Mouse (Mus musculus) hindbrain, embryonic 16.5 days (tissue): ENCODE results near the gene Olfr424. TPM values are rescaled to one million over a fixed set of nuclear protein-coding genes. Genes with fewer than 3 reads are reported as not detected.

Experiments
- ATAC-seq: fragments of 200-750 bp; cut with Nextera tagmentation; 2 replicates; pipeline ENCODE4 v1.8.0; 2017; ENCODE audit warnings: moderate TSS enrichment, moderate library complexity
- H3K27ac ChIP-seq: fragments of 300-500 bp; sonication (generic); 2 replicates; pipeline ENCODE4 v1.5.1; 2014; ENCODE audit warnings: low read depth, mild to moderate bottlenecking, control low read depth, low read length, moderate library complexity
- H3K27me3 ChIP-seq: fragments of 300-500 bp; sonication (generic); replicated peaks from 2 replicates; pipeline ENCODE4 v1.6.1; 2014; ENCODE audit warnings: low read length; ENCODE audit not compliant: control insufficient read depth, insufficient read depth
- H3K36me3 ChIP-seq: fragments of 300-500 bp; sonication (generic); 2 replicates; pipeline ENCODE4 v1.6.1; 2014; ENCODE audit warnings: mild to moderate bottlenecking, low read length, moderate library complexity, mixed read lengths; ENCODE audit not compliant: control insufficient read depth, insufficient read depth
- H3K4me1 ChIP-seq: fragments of 300-500 bp; sonication (generic); 2 replicates; pipeline ENCODE4 v1.6.1; 2014; ENCODE audit warnings: low read depth, low read length; ENCODE audit not compliant: control insufficient read depth, insufficient read depth
- H3K4me2 ChIP-seq: fragments of 300-500 bp; sonication (generic); 2 replicates; pipeline ENCODE4 v1.6.1; 2014; ENCODE audit warnings: mild to moderate bottlenecking, low read length, control low read depth, moderate library complexity
- H3K4me3 ChIP-seq: fragments of 300-500 bp; sonication (generic); 2 replicates; pipeline ENCODE4 v1.5.1; 2014; ENCODE audit warnings: mild to moderate bottlenecking, low read length, control low read depth, moderate library complexity
- H3K9ac ChIP-seq: fragments of 300-500 bp; sonication (generic); 2 replicates; pipeline ENCODE4 v1.6.1; 2014; ENCODE audit warnings: low read depth, mild to moderate bottlenecking, control low read depth, low read length, moderate library complexity
- H3K9me3 ChIP-seq: fragments of 300-500 bp; sonication (generic); 2 replicates; pipeline ENCODE4 v1.6.1; 2014; ENCODE audit warnings: mild to moderate bottlenecking, low read length, moderate library complexity; ENCODE audit not compliant: control insufficient read depth
- WGBS: fragments of 180-500 bp; shearing (Covaris S2); extraction: QIAGEN DNeasy Blood & Tissue Kit; methylation state at CpG from one replicate; pipeline ENCODE4 v1.1.7; 2014; 5-methylcytosine and 5-hydroxymethylcytosine counted together
- polyA plus RNA-seq: library from polyadenylated mRNA; unstranded; fragments of >200 nt; fragmentation: Nextera tagmentation; extraction: Ambion mirVana; gene quantifications from 2 replicates; pipeline ENCODE4 v1.2.1, GENCODE M21; 2015

The Olfr424 gene
- polyA plus RNA-seq, result not detected in 2 replicates

DNA sequence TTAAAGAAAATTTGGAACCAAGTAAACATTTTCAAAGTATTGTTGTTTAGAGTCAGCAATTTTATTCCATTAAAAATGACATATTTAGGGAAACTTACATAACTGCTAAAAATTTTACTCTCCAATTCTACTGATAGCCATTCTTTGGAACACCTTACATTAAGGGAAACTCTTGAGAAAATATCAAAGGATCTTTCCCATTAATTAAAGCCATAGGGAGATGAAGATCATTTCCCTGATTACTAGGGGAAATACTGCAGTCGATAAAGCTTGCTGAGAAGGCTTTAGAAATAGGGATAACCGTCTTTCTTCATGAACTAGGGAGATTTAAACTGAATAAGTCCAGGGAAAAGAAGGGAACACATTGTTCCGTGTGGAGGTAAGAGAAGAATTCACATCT is at the start of gene Olfr424:
Olfr424 (plus strand) TSS at position 301 of the 400 bp plus-strand sequence.
- 88% methylated on average over 3 of the region's 3 CpGs for WGBS
- H3K27ac ChIP-seq, result no peak within 1 kb of the TSS

DNA sequence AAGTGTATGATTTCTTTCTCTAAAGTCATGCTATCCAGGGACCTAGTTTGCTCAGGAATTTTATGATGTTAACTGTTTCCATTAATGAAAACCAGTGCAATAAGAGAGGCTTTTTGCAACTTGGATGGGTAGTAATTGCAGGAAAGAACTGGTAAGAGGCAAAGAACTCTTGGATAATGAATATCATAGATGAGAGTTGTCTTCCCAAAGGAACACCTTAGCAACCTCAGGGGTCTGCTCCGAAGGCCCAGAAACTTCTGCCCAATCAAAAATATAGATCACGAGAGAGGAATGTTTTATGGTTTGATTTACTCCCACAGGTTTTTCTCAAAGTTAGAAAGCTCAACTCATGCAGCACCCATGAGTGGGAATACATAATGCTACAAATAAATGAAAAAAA is 47.3 kb upstream of the Olfr424 start, which contains the start of gene Olfr429:
Olfr429 (plus strand) TSS at position 301 of the 400 bp plus-strand sequence.
- WGBS, result 95% methylated on average over 2 of the region's 2 CpGs
- Histone ChIP-seq H3K36me3 (no peaks in the 10 kb centered on the region), H3K27ac (no peak within 1 kb of the TSS), H3K4me2 (no peak within 1 kb of the TSS), H3K4me3 (no peak within 1 kb of the TSS), H3K27me3 (no peaks in the 10 kb centered on the region), H3K4me1 (no peaks in the 10 kb centered on the region), H3K9ac (no peak within 1 kb of the TSS), H3K9me3 (no peaks in the 10 kb centered on the region)
- ATAC-seq, result no peak

More for the DNA sequence above, at the start of gene Olfr424:
- ATAC-seq, result no peak
- Histone ChIP-seq H3K9me3 (no peaks in the 10 kb centered on the region), H3K36me3 (no peaks in the 10 kb centered on the region), H3K4me2 (no peak within 1 kb of the TSS), H3K4me3 (no peak within 1 kb of the TSS), H3K4me1 (no peaks in the 10 kb centered on the region), H3K27me3 (no peaks in the 10 kb centered on the region), H3K9ac (no peak within 1 kb of the TSS)

DNA sequence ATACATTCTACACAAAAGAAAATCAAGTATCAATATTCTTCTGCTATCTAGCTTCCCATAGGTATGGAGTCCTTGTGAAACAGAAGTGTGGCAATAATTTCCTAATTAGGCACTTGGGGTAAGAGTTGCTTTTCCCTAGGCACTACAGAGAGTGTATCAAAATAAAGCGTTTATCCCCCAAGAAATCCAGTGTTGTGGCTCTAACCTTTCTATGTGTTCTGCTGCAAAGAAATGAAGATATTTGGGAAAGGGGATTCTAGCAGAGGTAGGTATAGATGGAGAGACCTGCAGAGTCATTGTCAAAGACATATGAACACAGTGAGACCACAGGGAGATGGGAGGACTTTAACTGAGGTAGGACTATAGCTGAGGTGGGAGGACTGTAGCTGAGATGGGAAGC is 34.7 kb upstream of the Olfr424 start, which contains the start of gene Olfr427:
Olfr427 (plus strand) TSS at position 301 of the 400 bp plus-strand sequence.
- ATAC-seq, result no peak
- Histone ChIP-seq H3K4me3 (no peak within 1 kb of the TSS), H3K9ac (no peak within 1 kb of the TSS), H3K27me3 (no peaks in the 10 kb centered on the region), H3K27ac (no peak within 1 kb of the TSS), H3K4me1 (no peaks in the 10 kb centered on the region), H3K4me2 (no peak within 1 kb of the TSS), H3K36me3 (no peaks in the 10 kb centered on the region), H3K9me3 (no peaks in the 10 kb centered on the region)
- 97% methylated on average over 1 of the region's 1 CpGs for WGBS

DNA sequence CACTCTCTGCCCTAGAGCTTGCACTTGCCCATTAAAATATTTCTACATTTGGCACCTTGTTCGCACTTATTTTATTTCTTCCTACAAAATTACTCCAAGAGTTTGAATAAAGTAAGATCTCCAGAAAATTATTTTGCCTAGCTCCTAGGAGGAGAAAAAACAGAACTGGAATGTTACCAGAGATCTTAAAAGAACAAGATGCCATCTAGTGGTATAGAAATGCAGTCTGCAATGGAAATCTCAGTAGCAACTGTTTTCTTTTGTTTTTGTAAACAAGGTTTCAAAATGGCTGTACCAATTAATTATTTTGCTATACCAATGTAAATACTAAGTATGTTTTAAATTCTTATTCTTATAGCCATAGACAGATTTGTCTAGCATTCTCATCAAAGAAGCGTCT is 27.6 kb upstream of the Olfr424 start:
- Histone ChIP-seq H3K27ac (no peak overlapping the region), H3K4me3 (no peak overlapping the region), H3K4me1 (no peaks in the 10 kb centered on the region), H3K9ac (no peak overlapping the region), H3K27me3 (no peaks in the 10 kb centered on the region), H3K4me2 (no peak overlapping the region), H3K9me3 (no peaks in the 10 kb centered on the region), H3K36me3 (no peaks in the 10 kb centered on the region)
- no peak for ATAC-seq
- 63% methylated on average over 2 of the region's 2 CpGs for WGBS

DNA sequence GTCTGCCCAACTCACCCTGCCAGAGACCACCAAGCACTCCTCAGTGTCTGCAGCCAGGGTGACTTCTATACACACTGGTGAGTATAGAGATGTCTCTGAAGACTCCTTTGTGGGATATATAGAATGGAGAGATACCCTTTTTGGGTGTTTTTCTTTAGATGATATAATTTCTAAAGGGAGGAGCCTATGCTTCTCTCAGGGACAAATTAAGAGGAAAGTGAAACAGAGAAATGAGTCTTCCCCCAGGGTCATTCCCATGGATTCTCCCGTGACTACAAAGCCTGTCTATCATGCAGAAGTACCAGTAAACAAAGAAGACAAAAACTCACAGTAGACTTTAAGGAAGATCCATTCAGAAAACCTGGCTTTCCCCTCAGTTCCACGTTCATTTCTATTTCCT is 10.3 kb upstream of the Olfr424 start, which contains the start of gene Olfr231:
Olfr231 (minus strand) TSS at position 101 of the 400 bp plus-strand sequence.
- Histone ChIP-seq H3K9me3 (no peaks in the 10 kb centered on the region), H3K27me3 (no peaks in the 10 kb centered on the region), H3K9ac (no peak within 1 kb of the TSS), H3K27ac (no peak within 1 kb of the TSS), H3K4me3 (no peak within 1 kb of the TSS), H3K4me1 (no peaks in the 10 kb centered on the region), H3K36me3 (no peaks in the 10 kb centered on the region), H3K4me2 (no peak within 1 kb of the TSS)
- ATAC-seq, result no peak
- WGBS, result 44% methylated on average over 2 of the region's 2 CpGs

DNA sequence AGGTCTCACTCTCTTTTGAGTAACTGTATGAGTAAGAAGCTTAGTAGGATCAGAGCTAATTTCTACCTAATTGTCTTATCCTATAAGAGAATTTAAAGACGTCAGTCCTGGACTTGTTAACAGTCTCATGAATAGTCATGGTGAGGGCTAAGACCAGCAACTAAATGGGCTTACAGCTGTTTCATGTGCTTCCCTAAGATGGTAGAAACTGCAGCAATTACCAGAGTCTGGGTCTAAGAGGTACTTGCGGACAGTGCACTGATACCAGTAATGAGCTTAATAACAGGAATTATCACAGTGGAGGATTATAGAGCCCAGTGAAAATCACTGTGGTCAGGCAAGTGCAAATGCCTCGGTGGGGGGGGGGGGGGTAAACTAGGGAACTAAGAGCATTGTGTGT is 682 bp downstream of the Olfr424 start:
- no peaks in the 10 kb centered on the region for H3K9me3 ChIP-seq
- H3K9ac ChIP-seq, result no peak overlapping the region
- no peak overlapping the region for H3K4me2 ChIP-seq
- no peaks in the 10 kb centered on the region for H3K27me3 ChIP-seq
- 73% methylated on average over 3 of the region's 3 CpGs for WGBS
- no peaks in the 10 kb centered on the region for H3K4me1 ChIP-seq
- H3K36me3 ChIP-seq, result no peaks in the 10 kb centered on the region
- H3K27ac ChIP-seq, result no peak overlapping the region
- no peak for ATAC-seq
- H3K4me3 ChIP-seq, result no peak overlapping the region

DNA sequence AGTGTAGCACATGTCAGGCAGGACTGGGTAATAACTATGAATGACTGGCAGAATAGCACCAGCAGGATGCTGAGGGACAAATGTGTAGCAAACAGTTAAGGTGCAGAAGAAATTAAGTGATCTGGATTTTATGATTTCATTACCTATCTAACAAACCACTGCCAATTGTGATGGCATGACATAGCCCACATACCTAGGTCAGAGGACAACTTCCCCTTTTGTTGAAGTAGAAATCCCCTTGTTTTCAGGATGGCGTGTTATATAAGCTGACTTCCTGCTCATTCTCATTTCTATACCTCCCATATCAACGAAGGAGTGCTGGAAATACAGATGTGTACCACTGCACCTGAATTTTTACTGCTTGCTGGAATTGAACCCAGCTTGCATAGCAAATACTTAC is 10.1 kb downstream of the Olfr424 start:
- Histone ChIP-seq H3K4me2 (no peak overlapping the region), H3K9me3 (no peaks in the 10 kb centered on the region), H3K36me3 (no peaks in the 10 kb centered on the region), H3K9ac (no peak overlapping the region), H3K27ac (no peak overlapping the region), H3K4me3 (no peak overlapping the region), H3K27me3 (no peaks in the 10 kb centered on the region), H3K4me1 (no peaks in the 10 kb centered on the region)
- ATAC-seq, result no peak
- 81% methylated on average over 2 of the region's 2 CpGs for WGBS

DNA sequence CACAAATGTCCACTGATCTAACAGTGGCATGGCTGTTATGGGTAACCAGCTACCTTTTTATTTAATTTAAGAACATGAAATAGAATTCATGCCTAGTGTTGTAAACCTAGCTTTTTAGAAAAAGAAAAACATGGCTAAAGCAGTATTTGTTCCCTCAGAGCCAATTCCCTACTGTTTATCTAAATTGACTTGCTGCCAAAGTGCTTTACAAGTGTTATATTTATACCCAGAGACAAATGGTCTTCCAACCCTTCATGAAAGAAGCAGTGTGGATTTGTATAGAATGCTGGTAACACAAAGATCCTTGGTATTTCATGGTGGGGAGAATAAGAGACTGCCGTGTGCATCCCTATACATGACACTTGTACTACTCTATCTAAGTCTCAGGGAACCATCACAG is 15.4 kb downstream of the Olfr424 start:
- H3K4me1 ChIP-seq, result no peaks in the 10 kb centered on the region
- no peak overlapping the region for H3K4me2 ChIP-seq
- no peaks in the 10 kb centered on the region for H3K9me3 ChIP-seq
- H3K36me3 ChIP-seq, result no peaks in the 10 kb centered on the region
- no peak for ATAC-seq
- WGBS, result 74% methylated on average over 1 of the region's 1 CpGs
- no peak overlapping the region for H3K27ac ChIP-seq
- H3K4me3 ChIP-seq, result no peak overlapping the region
- no peaks in the 10 kb centered on the region for H3K27me3 ChIP-seq
- H3K9ac ChIP-seq, result no peak overlapping the region

DNA sequence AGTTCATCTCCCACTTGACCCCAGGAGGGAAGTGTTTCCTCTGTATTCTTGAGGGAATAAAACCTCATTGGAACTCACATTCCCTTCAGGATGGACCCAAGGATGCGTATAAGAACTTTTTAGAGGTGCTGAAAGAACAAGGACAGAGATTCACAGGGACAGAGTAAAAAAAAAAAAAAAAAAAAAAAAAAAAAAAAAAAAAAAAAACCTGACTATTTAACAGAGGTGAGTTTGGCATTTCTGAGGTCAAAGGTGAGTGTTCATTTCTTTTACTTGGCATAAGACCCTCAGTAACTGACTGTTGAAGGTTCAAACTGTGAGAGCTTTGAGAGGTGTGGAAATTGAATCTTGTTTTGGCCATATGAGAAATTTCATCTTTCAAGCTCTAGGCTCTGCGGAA is 18.0 kb downstream of the Olfr424 start:
- H3K27ac ChIP-seq, result no peak overlapping the region
- whole genome bisulfite sequencing, result 81% methylated on average over 2 of the region's 2 CpGs
- no peak overlapping the region for H3K9ac ChIP-seq
- no peaks in the 10 kb centered on the region for H3K9me3 ChIP-seq
- H3K4me3 ChIP-seq, result no peak overlapping the region
- ATAC-seq, result no peak
- no peaks in the 10 kb centered on the region for H3K36me3 ChIP-seq
- no peaks in the 10 kb centered on the region for H3K27me3 ChIP-seq
- no peak overlapping the region for H3K4me2 ChIP-seq
- H3K4me1 ChIP-seq, result no peaks in the 10 kb centered on the region

DNA sequence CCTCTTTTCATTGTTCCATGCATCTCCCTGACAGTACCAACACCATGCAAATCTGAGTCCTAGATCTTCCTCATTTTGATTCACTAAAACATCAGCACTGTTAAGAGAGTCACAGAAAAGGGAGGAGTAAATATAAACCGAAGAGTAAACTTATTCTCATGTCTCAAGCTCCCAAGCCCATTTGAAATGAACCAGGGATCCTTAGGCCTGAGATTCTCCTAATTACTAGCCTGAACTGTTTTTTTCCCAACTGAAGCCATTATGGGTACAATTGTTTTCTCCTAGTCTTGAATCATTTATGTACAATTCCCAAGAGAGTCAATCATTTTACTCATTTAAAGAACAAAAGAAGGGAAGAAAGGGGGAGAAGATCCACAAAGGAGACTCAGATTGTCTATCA is 24.0 kb downstream of the Olfr424 start, which contains the start of gene Olfr420:
Olfr420 (plus strand) TSS at position 301 of the 400 bp plus-strand sequence.
- Histone ChIP-seq H3K9me3 (no peaks in the 10 kb centered on the region), H3K4me1 (no peaks in the 10 kb centered on the region), H3K27ac (no peak within 1 kb of the TSS), H3K27me3 (no peaks in the 10 kb centered on the region), H3K9ac (no peak within 1 kb of the TSS), H3K4me2 (no peak within 1 kb of the TSS), H3K4me3 (no peak within 1 kb of the TSS), H3K36me3 (no peaks in the 10 kb centered on the region)
- 82% methylated on average over 1 of the region's 1 CpGs for WGBS
- ATAC-seq, result no peak
